Mouse (Mus musculus) spleen, postnatal 10 days (tissue): ENCODE measurements around the gene Plaa.
A peak's percentile ranks its signal among the peaks of the same experiment; 100 is the strongest.

Source experiments
- DNase-seq, 2 experiments: peaks; one replicate each; pipeline ENCODE4 v3.0.0; 2021 to 2022; ENCODE audit warnings: low spot score in 2 of 2

Plaa gene

DNA sequence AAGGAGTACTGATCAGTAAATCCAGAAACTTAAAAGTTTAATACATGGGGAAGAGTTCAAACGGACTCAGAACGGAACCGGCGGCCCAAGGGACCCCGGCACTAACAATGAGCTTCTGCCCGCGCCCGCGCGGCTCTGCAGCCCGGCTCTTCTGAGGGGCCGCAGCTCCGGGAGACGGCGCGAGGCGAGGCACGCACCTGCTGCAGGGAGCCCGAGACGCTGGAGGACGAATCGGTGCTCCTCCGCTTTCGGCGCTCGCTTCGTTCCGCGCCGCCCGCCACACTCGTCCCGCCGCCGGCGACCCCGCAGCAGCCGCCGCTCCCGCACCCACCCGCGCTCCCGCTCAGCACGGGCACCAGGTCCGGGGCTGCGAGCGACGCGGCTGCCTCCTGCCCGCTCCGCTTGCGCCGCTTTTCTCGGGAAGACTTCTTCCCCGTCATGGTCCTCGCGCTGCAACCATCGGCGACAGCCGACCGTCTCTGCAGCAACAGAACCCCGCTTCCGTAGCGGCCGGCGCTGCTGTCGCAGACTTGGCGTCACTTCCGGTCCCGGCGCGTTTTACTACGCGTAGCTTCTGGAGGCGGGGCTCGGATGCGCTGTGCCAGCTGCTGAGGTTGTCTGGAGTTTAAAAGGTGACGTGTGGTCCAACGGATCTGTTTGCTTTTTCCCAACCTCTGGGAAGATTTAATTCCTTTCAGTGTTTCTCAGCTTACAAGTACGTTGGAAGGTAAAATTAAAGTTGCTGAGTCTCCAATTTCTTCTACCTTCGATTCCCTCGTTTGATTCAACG lies 46.6 kb downstream of the Plaa start, which contains the start of the genes Gm10306 and Caap1:
TSS of gene Gm10306 (plus strand) at position 282 of the 790 bp plus-strand sequence.
TSS of gene Caap1 (minus strand) at position 532 of the 790 bp plus-strand sequence.
- peak; percentile 93 to 95 for DNase-seq

DNA sequence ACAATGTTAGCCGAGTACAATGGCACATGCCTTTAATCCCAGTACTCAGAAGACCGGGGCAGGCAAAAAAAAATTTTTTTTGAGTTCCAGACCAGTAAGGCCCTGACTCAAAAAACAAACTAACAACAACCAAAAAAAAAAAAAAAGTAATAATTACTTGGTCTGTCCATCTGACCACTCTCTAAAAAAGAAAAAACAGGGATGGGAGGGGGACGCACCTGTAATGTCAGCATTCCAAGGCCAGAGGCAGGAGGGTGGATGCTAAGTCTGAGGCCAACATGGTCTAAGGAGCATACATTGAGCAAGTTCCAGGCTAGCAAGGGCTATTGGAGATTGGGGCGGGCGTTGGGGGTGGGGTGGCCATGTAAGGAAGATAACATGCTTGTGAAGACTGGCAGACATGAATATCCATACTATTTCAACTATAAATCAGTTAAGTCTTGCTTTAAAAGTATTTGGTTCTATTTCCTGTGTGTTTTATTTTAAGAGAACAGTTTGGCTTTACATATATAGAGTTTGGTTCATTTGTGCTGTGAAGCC lies 48.0 kb downstream of the Plaa start:
- no peak for DNase-seq

DNA sequence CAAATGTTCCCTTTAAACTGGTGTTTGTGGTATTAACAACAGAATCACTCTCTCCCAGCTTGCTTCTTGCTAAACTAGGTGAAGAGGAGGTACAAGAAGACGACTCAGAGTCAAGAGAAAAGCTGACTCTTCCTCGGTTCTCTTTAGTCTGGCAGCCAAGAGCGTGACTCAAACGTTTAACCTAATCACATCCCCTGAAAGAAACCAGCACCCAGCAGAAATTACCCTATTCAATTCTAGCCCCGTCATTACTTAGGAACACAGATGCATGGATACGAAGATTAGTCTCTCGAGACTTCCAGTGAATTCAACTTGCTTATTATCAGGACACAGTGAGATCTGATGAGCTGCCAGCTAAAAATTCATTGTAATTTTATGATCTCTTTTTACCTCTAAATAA lies 58.7 kb downstream of the Plaa start:
- no peak for DNase-seq

DNA sequence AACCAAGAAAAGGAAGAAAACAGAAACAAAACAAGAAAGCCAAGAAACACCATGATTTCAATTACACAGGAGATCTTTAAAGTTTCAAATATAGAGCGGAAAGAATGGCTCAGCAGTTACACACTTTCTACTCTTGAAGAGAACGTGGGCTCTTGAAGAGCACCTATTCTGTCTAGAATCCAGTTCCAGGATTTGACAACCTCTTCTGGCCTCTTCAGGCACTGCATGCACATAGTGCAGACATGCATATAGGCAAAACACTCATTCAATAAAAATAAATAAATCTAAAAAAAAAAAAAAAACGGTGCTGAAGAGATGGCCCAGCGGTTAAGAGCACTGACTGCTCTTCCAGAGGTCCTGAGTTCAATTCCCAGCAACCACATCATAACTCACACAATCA lies 60.0 kb downstream of the Plaa start:
- DNase-seq, result no peak

DNA sequence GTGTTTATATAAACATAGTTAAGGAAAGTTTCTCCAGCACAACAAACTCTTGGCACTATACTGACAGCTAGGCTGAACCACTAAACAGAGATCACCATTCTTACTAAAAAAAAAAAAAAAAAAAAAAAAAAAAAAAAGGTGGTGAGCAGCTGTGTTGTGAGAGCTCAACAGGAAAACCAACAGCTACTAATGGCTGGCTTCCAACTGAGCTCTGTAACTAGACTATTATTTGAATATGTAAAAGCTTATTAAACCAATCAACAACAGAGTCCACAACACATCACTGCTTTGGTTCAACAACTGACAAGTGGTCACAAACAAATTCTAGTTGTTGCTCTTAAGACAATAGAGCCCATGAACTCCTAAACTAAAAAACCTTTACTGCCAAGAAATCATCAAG lies 69.8 kb downstream of the Plaa start:
- DNase-seq, result no peak

DNA sequence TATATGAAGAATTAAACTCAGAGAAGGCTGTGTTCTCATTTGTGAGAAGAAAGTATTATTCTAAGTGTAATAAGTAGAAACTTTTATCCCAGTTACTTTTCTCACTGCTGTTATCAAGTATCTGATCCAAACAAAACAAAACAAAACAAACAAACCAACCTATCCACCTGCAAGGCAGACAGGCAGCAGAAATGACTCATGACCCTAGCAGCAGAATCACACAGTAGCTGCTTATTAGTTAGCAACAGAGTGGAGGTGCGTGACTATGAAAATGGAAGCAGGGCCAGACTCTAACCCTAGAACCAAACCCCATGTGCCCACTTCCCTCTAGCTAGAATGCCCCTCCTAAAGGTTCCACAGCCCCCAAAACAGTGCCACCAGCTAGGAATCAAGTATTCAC lies 73.6 kb downstream of the Plaa start:
- no peak for DNase-seq

DNA sequence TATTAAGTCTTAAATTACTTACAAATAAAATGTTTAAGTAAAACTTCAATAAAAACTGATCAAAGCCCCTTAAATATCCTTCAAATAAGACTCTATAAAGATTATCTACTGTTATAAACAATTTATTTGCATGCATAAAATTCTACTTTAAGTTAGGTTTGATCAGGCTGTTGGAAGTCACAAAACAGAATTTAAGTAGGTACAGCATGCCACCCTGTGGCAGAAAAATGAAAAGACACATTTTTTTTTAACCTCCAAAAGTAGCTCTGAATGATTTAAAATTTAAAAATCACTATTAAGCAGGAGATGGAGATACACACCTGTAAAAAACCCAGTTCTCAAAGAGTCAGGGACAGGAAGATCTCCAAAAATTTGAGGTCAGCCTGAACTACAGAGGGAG lies 79.7 kb downstream of the Plaa start:
- no peak for DNase-seq

DNA sequence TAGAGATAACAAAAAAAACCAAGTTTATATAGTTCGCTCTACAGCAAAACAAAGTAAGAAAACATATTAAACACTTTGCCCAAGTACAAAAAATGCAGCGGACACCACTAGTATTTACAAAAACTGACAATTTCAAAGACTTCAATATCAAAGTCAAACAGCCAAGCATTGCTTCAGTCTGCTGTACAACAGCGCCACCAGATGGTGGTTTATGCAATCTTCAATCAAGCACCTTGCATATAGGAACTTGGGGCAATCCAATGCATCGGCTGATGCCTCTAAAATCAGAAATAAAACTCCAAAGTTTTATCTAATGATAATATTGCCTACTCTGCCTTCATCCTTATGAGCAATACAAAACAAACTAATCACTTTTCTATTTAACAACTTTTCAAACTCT lies 85.4 kb downstream of the Plaa start:
- peak in 1 of 2 experiments; percentile 56 for DNase-seq
